12 mouse cellular contexts compared by ENCODE assay signal in genomic region chr4:87865848-87866247, GRCm38 (mm10).
"Had no signal": no experiment of that assay in that cellular context is flagged by ENCODE, and none has a peak within 500 bp of the region (broad histone marks: within the 10 kb centered on the region; RNA-seq: fewer than 3 reads in every experiment).

No protein-coding gene starts in this region.

- DNase-seq: kidney, adult 11 months; kidney, adult 9 months; kidney, postnatal 14 days; lung, adult 2 months; lung, postnatal 36 days; right cerebral cortex, postnatal 25 days; thymus, postnatal 4 days had no signal

- H3K36me3 ChIP-seq: limb, embryonic 13.5 days; midbrain, embryonic 15.5 days had no signal

- ATAC-seq: lung, postnatal 0 days; midbrain, embryonic 15.5 days had no signal

- H3K4me3 ChIP-seq: limb, embryonic 13.5 days; midbrain, embryonic 10.5 days; midbrain, embryonic 15.5 days had no signal

- H3K9ac ChIP-seq: limb, embryonic 13.5 days; liver, embryonic 14.5 days; midbrain, embryonic 15.5 days had no signal

- H3K9me3 ChIP-seq: limb, embryonic 13.5 days; midbrain, embryonic 10.5 days; midbrain, embryonic 15.5 days had no signal

- H3K27ac ChIP-seq: limb, embryonic 13.5 days; liver, embryonic 14.5 days; midbrain, embryonic 10.5 days; midbrain, embryonic 15.5 days had no signal

- H3K4me2 ChIP-seq: limb, embryonic 13.5 days; midbrain, embryonic 15.5 days had no signal

- H3K27me3 ChIP-seq: limb, embryonic 13.5 days; midbrain, embryonic 15.5 days had no signal
